Mouse (Mus musculus): ENCODE data around the gene Sertad2.

DNA sequence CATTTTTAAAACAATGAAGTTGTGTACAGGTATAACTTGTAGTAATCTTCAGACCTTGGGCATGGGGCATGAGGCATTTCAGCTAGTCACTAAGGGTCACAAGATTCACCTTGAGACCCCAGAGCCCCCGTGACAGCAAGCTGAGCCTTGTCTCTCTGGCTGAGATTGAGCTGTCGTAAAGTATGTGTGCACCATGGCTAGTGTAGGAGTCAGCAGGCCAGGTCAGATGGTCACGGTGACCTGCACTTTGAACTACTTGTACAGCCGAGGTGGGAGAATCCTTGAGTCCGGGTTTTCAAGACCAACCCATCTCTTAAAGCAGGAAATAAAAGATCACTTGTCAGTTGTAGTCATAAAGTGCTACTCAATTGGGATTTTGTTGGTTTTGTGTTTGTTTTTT is 100.1 kb downstream of the Sertad2 start:
- no peak for TF ChIP-seq IRF4 (IDR thresholded peaks at IDR 0.05; ENCODE audit: low read depth, low read length)
- no peak for TF ChIP-seq CTCF (conservative IDR thresholded peaks at IDR 0.05 in 1 of 2, IDR thresholded peaks at IDR 0.05 in 1 of 2; ENCODE audit: low read depth in 2 of 2, low read length in 2 of 2)
- no peak for TF ChIP-seq EP300 (IDR thresholded peaks at IDR 0.05; ENCODE audit: low read length)
- TF ChIP-seq POLR2AphosphoS2 (IDR thresholded peaks at IDR 0.05; ENCODE audit: low read depth, low read length), result no peak
- no peak for TF ChIP-seq TCF12 (IDR thresholded peaks at IDR 0.05; ENCODE audit: low read depth, low read length)
- TF ChIP-seq MAX (IDR thresholded peaks at IDR 0.05; ENCODE audit: low read length), result no peak
